Mouse (Mus musculus) testis, adult 2 months (tissue): ENCODE data around the gene Kif7.

Source experiments
- CTCF ChIP-seq: fragments of 200-500 bp; IDR thresholded peaks from 2 replicates; pipeline ENCODE4 v1.5.1; 2012; ENCODE audit warnings: low read depth, mild to moderate bottlenecking, inconsistent platforms, low read length, moderate library complexity; ENCODE audit not compliant: control insufficient read depth, insufficient read depth, insufficient replicate concordance
- POLR2A ChIP-seq: fragments of 200-500 bp; IDR thresholded peaks from 2 replicates; pipeline ENCODE4 v1.6.1; 2012; ENCODE audit warnings: low read depth, mild to moderate bottlenecking, inconsistent platforms, low read length, moderate library complexity; ENCODE audit not compliant: control insufficient read depth

GRCm38 (mm10) chr7:79705210-79705609, 10.3 kb downstream of the Kif7 start:
- TF ChIP-seq POLR2A (no peak), CTCF (no peak)
